Mouse (Mus musculus): Measurements from ENCODE around the gene Foxp4. TPM values are rescaled to one million over a fixed set of nuclear protein-coding genes. Genes with fewer than 3 reads are reported as not detected.

Foxp4 gene
- total and polyA plus RNA-seq, 3 experiments, result 3.3 to 41.7 (median 9.9) TPM

DNA sequence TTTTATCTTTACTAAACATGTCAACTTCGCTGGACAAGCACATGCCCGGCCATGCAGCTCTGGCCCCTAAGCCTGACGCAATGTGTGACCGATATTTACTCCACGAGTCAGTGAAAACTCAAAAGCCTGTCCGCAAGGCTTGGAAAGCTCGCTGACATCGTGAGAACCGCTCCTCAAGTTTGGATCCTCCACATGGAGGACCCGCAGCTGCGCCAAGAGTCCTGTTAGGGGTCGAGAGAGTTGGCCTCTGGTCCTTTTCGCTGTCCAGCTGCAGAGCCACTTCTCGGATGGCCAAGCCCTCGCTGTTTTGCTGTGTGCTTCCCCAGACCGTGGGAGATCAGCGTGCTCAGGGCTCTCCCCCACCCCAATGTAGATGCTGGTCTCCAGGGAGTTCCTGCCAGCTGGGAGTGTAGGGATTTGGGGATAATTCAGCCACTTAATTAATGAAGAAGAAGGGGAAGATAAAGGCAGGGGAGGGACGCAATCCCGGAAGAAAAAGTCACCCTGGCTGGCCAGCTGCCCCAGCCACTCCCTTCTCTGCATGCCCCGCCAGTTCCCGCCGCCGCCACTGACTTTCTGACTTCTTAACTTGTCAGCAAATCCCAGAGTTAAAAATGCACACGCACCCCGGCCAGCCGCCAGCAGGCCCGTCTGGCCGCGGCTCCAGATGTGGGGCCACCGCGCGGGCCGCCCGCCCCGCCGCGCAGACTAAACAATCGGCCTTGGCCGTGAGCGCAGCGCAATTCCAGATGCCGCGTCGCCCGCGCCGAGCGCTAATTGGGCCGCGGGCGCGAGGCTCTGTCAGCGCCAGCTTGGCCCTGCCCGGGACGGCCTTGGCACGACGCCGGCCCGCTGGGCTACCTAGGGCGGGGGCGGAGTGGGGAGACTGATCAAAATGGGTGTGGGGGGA is 49.4 kb upstream of the Foxp4 start:
- in situ Hi-C loops (cut with MboI; ENCODE audit: low pct_ligation_motif_present, low pct_unique_long_range_greater_than_20kb, low sequenced_read_pairs), result no loop called here
- Histone ChIP-seq H3K79me2 (replicated peaks; ENCODE audit: control insufficient read depth, extremely low read depth, insufficient read depth, poor library complexity, severe bottlenecking) (no peaks in the 10 kb centered on the region), H3K4me2 (ENCODE audit: insufficient read depth, low read depth, poor library complexity, severe bottlenecking) (no peak overlapping the region), H3K9ac (ENCODE audit: insufficient read depth, low read depth) (no peak overlapping the region), H3K9me3 (replicated peaks; ENCODE audit: low read length) (no peaks in the 10 kb centered on the region), H3K4me1 (ENCODE audit: control insufficient read depth in 1 of 2, insufficient read depth in 2 of 2) (no peaks in the 10 kb centered on the region), H3K36me3 (replicated peaks in 1 of 2; ENCODE audit: control insufficient read depth in 1 of 2, insufficient read depth in 1 of 2, low read length in 1 of 2) (no peaks in the 10 kb centered on the region), H3K27ac (ENCODE audit: insufficient read depth, low read depth) (no peak overlapping the region), H3K27me3 (replicated peaks) (no peaks in the 10 kb centered on the region), H3K4me3 (replicated peaks in 1 of 3; ENCODE audit: low read depth in 2 of 3, low read length in 2 of 3, poor library complexity in 1 of 3) (no peak overlapping the region)
- dilution Hi-C loops (cut with MboI; ENCODE audit: extremely low pct_ligation_motif_present, extremely low pct_unique_long_range_greater_than_20kb, low sequenced_read_pairs), result no loop called here
- DNase-seq (ENCODE audit: extremely low read depth), result no peak
- TF ChIP-seq USF1 (IDR thresholded peaks at IDR 0.05; ENCODE audit: low read depth, low read length) (no peak), MEF2A (IDR thresholded peaks at IDR 0.05; ENCODE audit: borderline replicate concordance, low read depth, low read length) (no peak)

DNA sequence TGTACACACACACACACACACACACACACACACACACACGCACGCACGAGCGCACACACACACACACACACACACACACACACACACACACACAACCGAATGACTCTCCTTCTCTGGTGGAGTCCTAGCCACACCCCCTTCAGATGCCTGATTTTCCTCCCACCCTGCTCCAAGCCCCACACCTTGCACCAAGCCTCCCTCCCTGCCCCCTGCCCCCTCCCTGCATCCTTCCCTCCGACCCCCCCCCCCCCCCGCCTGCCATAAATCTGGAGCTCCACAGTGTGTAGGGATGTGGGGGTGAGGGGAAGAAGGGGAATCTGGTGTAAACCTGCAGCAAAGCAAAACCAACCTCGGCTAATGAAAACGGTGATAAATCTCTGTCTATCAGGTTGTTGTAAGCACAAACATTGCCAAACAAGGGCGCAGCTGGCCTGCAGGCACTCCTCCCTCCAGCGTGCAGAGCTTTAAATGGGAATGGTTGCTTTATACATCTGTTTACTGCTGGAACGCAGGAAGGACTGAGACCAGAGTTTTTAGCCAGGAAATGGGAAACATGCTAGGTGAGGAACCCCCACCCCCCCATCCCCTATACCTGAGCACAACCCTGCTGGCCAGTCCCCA is 41.5 kb upstream of the Foxp4 start:
- H3K4me3 ChIP-seq (replicated peaks in 1 of 3; ENCODE audit: low read depth in 2 of 3, low read length in 2 of 3, poor library complexity in 1 of 3), result no peak overlapping the region
- H3K9ac ChIP-seq (ENCODE audit: insufficient read depth, low read depth), result no peak overlapping the region
- DNase-seq (ENCODE audit: extremely low read depth), result no peak
- no peak for TF ChIP-seq NRF1 (IDR thresholded peaks at IDR 0.05; ENCODE audit: low read depth, low read length)
- TF ChIP-seq ZKSCAN1 (IDR thresholded peaks at IDR 0.05; ENCODE audit: borderline replicate concordance, low read depth, low read length), result no peak
- no peak for TF ChIP-seq KAT2A (IDR thresholded peaks at IDR 0.05; ENCODE audit: insufficient replicate concordance, low read length)
- no peak for TF ChIP-seq JUN (IDR thresholded peaks at IDR 0.05; ENCODE audit: insufficient read depth, low read depth, low read length)
- TF ChIP-seq TBP (conservative IDR thresholded peaks at IDR 0.05; ENCODE audit: low read depth, low read length), result no peak
- no peak for TF ChIP-seq RCOR1 (conservative IDR thresholded peaks at IDR 0.05; ENCODE audit: low read depth, low read length)
- TF ChIP-seq PAX5 (IDR thresholded peaks at IDR 0.05; ENCODE audit: low read length), result no peak
- TF ChIP-seq E2F4 (IDR thresholded peaks at IDR 0.05; ENCODE audit: insufficient replicate concordance, low read depth, low read length), result no peak
- no peak for TF ChIP-seq USF2 (conservative IDR thresholded peaks at IDR 0.05; ENCODE audit: low read depth, low read length)
- TF ChIP-seq CTCF (conservative IDR thresholded peaks at IDR 0.05 in 1 of 2, IDR thresholded peaks at IDR 0.05 in 1 of 2; ENCODE audit: low read depth in 2 of 2, low read length in 2 of 2), result no peak
- no peak for TF ChIP-seq MYC (IDR thresholded peaks at IDR 0.05; ENCODE audit: low read depth, low read length)
- TF ChIP-seq ZMIZ1 (IDR thresholded peaks at IDR 0.05; ENCODE audit: low read depth, low read length), result no peak
- TF ChIP-seq ELF1 (IDR thresholded peaks at IDR 0.05; ENCODE audit: low read depth, low read length), result no peak
- TF ChIP-seq BHLHE40 (IDR thresholded peaks at IDR 0.05; ENCODE audit: low read depth, low read length), result no peak
- no peak for TF ChIP-seq SIN3A (IDR thresholded peaks at IDR 0.05; ENCODE audit: low read length)
- no peak for TF ChIP-seq MXI1 (IDR thresholded peaks at IDR 0.05; ENCODE audit: low read depth, low read length)
- TF ChIP-seq IRF4 (IDR thresholded peaks at IDR 0.05; ENCODE audit: low read depth, low read length), result no peak
- no peak for TF ChIP-seq UBTF (IDR thresholded peaks at IDR 0.05; ENCODE audit: low read depth, low read length)
- H3K4me1 ChIP-seq (ENCODE audit: control insufficient read depth in 1 of 2, insufficient read depth in 2 of 2), result no peaks in the 10 kb centered on the region
- H3K27me3 ChIP-seq (replicated peaks), result no peaks in the 10 kb centered on the region
- H3K4me2 ChIP-seq (ENCODE audit: insufficient read depth, low read depth, poor library complexity, severe bottlenecking), result no peak overlapping the region
- peaks cover 2% of the 10 kb centered on the region for H3K9me3 ChIP-seq (replicated peaks; ENCODE audit: low read length)
- in situ Hi-C loops (cut with MboI; ENCODE audit: low pct_ligation_motif_present, low pct_unique_long_range_greater_than_20kb, low sequenced_read_pairs) (no loop called here), dilution Hi-C loops (cut with MboI; ENCODE audit: extremely low pct_ligation_motif_present, extremely low pct_unique_long_range_greater_than_20kb, low sequenced_read_pairs) (no loop called here)
- H3K79me2 ChIP-seq (replicated peaks; ENCODE audit: control insufficient read depth, extremely low read depth, insufficient read depth, poor library complexity, severe bottlenecking), result no peaks in the 10 kb centered on the region
- H3K27ac ChIP-seq (ENCODE audit: insufficient read depth, low read depth), result no peak overlapping the region
- H3K36me3 ChIP-seq (replicated peaks in 1 of 2; ENCODE audit: control insufficient read depth in 1 of 2, insufficient read depth in 1 of 2, low read length in 1 of 2), result no peaks in the 10 kb centered on the region
